8 mouse cellular contexts compared by ENCODE assay signal in genomic region chr6:31218880-31219279, GRCm38 (mm10).
DNase-seq lines count a peak whose midpoint lies in the region; ATAC-seq and TF ChIP-seq lines count a peak whose summit lies in the region.

No protein-coding gene starts in this region.

- ATAC-seq in inflammation-experienced regulatory T-cells, adult 6 months, result peak; percentile 19

- peaks cover 5% of the 10 kb centered on the region; the same call in 1 of the 2 replicates for H3K27me3 ChIP-seq in thymus, adult 2 months (ENCODE audit: control insufficient read depth, insufficient read depth, low read length)

- peak; percentile 62 for DNase-seq in kidney, adult 9 months
- no peak for DNase-seq in kidney, postnatal 25 days
- DNase-seq in neural tube, embryonic 10.5 days (ENCODE audit: extremely low spot score, low spot score), result peak; percentile 26
- DNase-seq in thymus, adult 2 months, result no peak
- DNase-seq in testis, postnatal 10 days (ENCODE audit: low spot score), result no peak
- no peak for DNase-seq in embryo, embryonic 10 days (ENCODE audit: low spot score)

- no peak for TF ChIP-seq POLR2A in thymus, adult 2 months (IDR thresholded peaks at IDR 0.05; ENCODE audit: control insufficient read depth, extremely low read depth, insufficient read depth, low read length, poor library complexity)

- TF ChIP-seq CTCF in thymus, adult 2 months (IDR thresholded peaks at IDR 0.05; ENCODE audit: borderline replicate concordance, control insufficient read depth, extremely low read depth, insufficient read depth, low read length, poor library complexity), result no peak

- 33% methylated on average over 8 of the region's 8 CpGs for WGBS in thymus, adult 2 months

- H3K4me1 ChIP-seq in brown adipose tissue, adult 24 weeks (ENCODE audit: control insufficient read depth, insufficient read depth, insufficient read length, low read length), result no peaks in the 10 kb centered on the region; the same call in 1 of the 2 replicates
- H3K4me1 ChIP-seq in thymus, adult 2 months (replicated peaks; ENCODE audit: control insufficient read depth, insufficient read depth, low read length), result peaks cover 21% of the 10 kb centered on the region

- no peaks in the 10 kb centered on the region for H3K36me3 ChIP-seq in thymus, adult 2 months (ENCODE audit: control insufficient read depth, insufficient read depth, low read length)

- peak overlapping the region; percentile 98 for H3K27ac ChIP-seq in brown adipose tissue, adult 24 weeks (replicated peaks; ENCODE audit: low read depth, low read length)
- no peak overlapping the region for H3K27ac ChIP-seq in thymus, adult 2 months (ENCODE audit: control insufficient read depth, insufficient read depth, low read length)

- peak overlapping the region; percentile 90 for H3K4me3 ChIP-seq in brown adipose tissue, adult 24 weeks (ENCODE audit: insufficient read depth, low read depth, low read length)
- no peak overlapping the region for H3K4me3 ChIP-seq in thymus, adult 2 months (ENCODE audit: control insufficient read depth, insufficient read depth, low read length)

Comparison
In these comparisons a context has a peak if more than half of its experiments do, and no peak if none do; other contexts are left out.
1. DNase-seq: peak in kidney, adult 9 months (single experiment) and neural tube, embryonic 10.5 days (single experiment); none in kidney, postnatal 25 days (0 of 2), thymus, adult 2 months (single experiment), testis, postnatal 10 days (single experiment) and embryo, embryonic 10 days (single experiment).